Mouse (Mus musculus): ENCODE results near the gene Pax2.

DNA sequence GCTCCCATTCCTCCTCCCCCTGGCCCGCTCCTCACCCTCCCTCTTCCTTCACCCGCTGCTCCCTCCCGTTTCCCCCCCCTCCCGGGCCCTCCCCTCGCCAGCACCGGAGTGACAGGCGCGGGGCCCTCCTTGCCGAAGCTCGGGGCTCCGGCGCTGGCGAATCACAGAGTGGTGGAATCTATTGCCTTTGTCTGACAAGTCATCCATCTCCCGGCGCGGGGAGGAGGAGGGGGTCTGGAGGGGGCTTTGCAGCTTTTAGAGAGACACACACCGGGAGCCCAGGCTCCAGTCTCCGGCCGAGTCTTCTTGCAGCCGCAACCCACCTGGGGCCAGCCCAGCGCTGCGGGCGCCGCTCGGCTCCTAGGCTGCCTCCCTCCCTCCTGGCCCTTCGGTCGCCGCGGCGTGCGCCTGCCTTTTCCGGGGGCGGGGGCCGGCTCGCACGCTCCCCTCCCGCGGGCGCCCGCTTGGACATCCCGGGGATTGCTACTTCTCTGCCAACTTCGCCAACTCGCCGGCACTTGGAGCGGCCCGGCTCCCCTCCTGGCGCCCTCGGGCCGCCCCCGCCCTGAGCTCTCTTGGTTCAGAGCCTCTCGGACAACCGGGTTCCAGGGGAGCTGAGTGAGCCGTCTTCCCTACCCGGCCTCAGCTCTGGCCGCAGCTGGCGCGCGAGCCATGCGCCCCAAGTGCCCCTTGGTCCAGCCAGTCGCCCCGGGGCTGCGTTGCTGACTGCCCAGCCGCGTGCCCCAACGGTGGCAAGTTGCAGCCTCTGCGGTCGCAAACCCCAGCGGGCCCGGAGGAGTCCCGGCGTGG, 781 bp downstream of the Pax2 start:
- TF ChIP-seq CTCF (IDR thresholded peaks at IDR 0.05) (no peak), POLR2A (IDR thresholded peaks at IDR 0.05; ENCODE audit: insufficient read depth, low read depth, low read length) (no peak)

All from heart, adult 2 months (tissue).